Mouse (Mus musculus) midbrain, embryonic 13.5 days (tissue): ENCODE measurements around the gene Abt1. TPM values are rescaled to one million over a fixed set of nuclear protein-coding genes. Genes with fewer than 3 reads are reported as not detected.

ENCODE experiments used
- ATAC-seq: fragments of 200-750 bp; cut with Nextera tagmentation; 2 replicates; pipeline ENCODE4 v1.8.0; 2017; ENCODE audit warnings: mild to moderate bottlenecking, moderate TSS enrichment, moderate library complexity
- H3K27ac ChIP-seq: fragments of 300-500 bp; sonication (generic); 2 replicates; pipeline ENCODE4 v1.5.1; 2015; ENCODE audit warnings: inconsistent platforms, mild to moderate bottlenecking, moderate library complexity
- H3K27me3 ChIP-seq: fragments of 300-500 bp; sonication (generic); 2 replicates; pipeline ENCODE4 v1.6.1; 2015; ENCODE audit warnings: mild to moderate bottlenecking, inconsistent platforms
- H3K36me3 ChIP-seq: fragments of 300-500 bp; sonication (generic); 2 replicates; pipeline ENCODE4 v1.6.1; 2015; ENCODE audit warnings: mild to moderate bottlenecking, inconsistent platforms
- H3K4me1 ChIP-seq: fragments of 300-500 bp; sonication (generic); replicated peaks from 2 replicates; pipeline ENCODE4 v1.6.1; 2015; ENCODE audit warnings: inconsistent platforms
- H3K4me2 ChIP-seq: fragments of 300-500 bp; sonication (generic); replicated peaks from 2 replicates; pipeline ENCODE4 v1.6.1; 2015; ENCODE audit warnings: moderate library complexity, mild to moderate bottlenecking, inconsistent platforms
- H3K4me3 ChIP-seq: fragments of 300-500 bp; sonication (generic); replicated peaks from 2 replicates; pipeline ENCODE4 v1.5.1; 2015; ENCODE audit warnings: mild to moderate bottlenecking, inconsistent platforms
- H3K9ac ChIP-seq: fragments of 300-500 bp; sonication (generic); replicated peaks from 2 replicates; pipeline ENCODE4 v1.6.1; 2015; ENCODE audit warnings: mild to moderate bottlenecking, inconsistent platforms
- H3K9me3 ChIP-seq: fragments of 300-500 bp; sonication (generic); 2 replicates; pipeline ENCODE4 v1.6.1; 2016; ENCODE audit warnings: mild to moderate bottlenecking, inconsistent platforms
- WGBS: fragments of 180-500 bp; shearing (Covaris S2); methylation state at CpG from one replicate; pipeline ENCODE4 v1.1.7; 2015; 5-methylcytosine and 5-hydroxymethylcytosine counted together
- polyA plus RNA-seq: library from polyadenylated mRNA; unstranded; fragments of >200 nt; fragmentation: Nextera tagmentation; extraction: Ambion mirVana; gene quantifications from 2 replicates; pipeline ENCODE4 v1.2.1, GENCODE M21; 2015

Abt1 gene
- polyA plus RNA-seq, 1 experiment from 2014 or later, result 10.8 TPM

- Histone ChIP-seq H3K36me3 (no peaks in the 10 kb centered on the region), H3K27me3 (no peaks in the 10 kb centered on the region), H3K4me2 (no peak overlapping the region), H3K4me1 (peaks cover 12% of the 10 kb centered on the region), H3K9ac (no peak overlapping the region), H3K27ac (no peak overlapping the region), H3K9me3 (no peaks in the 10 kb centered on the region), H3K4me3 (no peak overlapping the region)
- ATAC-seq, result no peak
- WGBS, result 87% methylated on average over 1 of the region's 1 CpGs
Measured at GRCm38 (mm10) chr13:23372433-23372832, 51.2 kb downstream of the Abt1 start.

GRCm38 (mm10) chr13:23370075-23370474, 53.6 kb downstream of the Abt1 start:
- Histone ChIP-seq H3K9ac (no peak overlapping the region), H3K4me2 (peak overlapping the region; percentile 55), H3K27me3 (no peaks in the 10 kb centered on the region), H3K27ac (no peak overlapping the region), H3K4me3 (peak overlapping the region; percentile 68), H3K36me3 (0 out of 2 replicates have a peak, but pooled peaks cover 4% of the 10 kb centered on the region), H3K9me3 (no peaks in the 10 kb centered on the region), H3K4me1 (peaks cover 31% of the 10 kb centered on the region)
- ATAC-seq, result no peak
- 91% methylated on average over 4 of the region's 4 CpGs for WGBS

- H3K4me1 ChIP-seq, result peaks cover 31% of the 10 kb centered on the region
- H3K27me3 ChIP-seq, result no peaks in the 10 kb centered on the region
- H3K9me3 ChIP-seq, result no peaks in the 10 kb centered on the region
- H3K4me2 ChIP-seq, result peak overlapping the region; percentile 55
- 0 out of 2 replicates have a peak, but pooled peaks cover 8% of the 10 kb centered on the region for H3K36me3 ChIP-seq
- peak overlapping the region; percentile 68 for H3K4me3 ChIP-seq
- ATAC-seq, result no peak; the same call in 1 of the 2 replicates
- H3K9ac ChIP-seq, result peak overlapping the region; percentile 40
- under 1% methylated on average over 10 of the region's 10 CpGs for WGBS
- peak overlapping the region; percentile 94 for H3K27ac ChIP-seq
Measured at GRCm38 (mm10) chr13:23369421-23369765, 54.3 kb downstream of the Abt1 start.

- peak; percentile 100 for ATAC-seq
- under 1% methylated on average over 55 of the region's 55 CpGs for WGBS
- H3K36me3 ChIP-seq, result 0 out of 2 replicates have a peak, but pooled peaks cover 10% of the 10 kb centered on the region
- peak within 1 kb of the TSS; percentile 94 for H3K27ac ChIP-seq
- peak within 1 kb of the TSS; percentile 83 for H3K4me2 ChIP-seq
- no peaks in the 10 kb centered on the region for H3K9me3 ChIP-seq
- peak within 1 kb of the TSS; percentile 68 for H3K4me3 ChIP-seq
- peak within 1 kb of the TSS; percentile 87 for H3K9ac ChIP-seq
- H3K27me3 ChIP-seq, result no peaks in the 10 kb centered on the region
- H3K4me1 ChIP-seq, result peaks cover 31% of the 10 kb centered on the region
Measured at GRCm38 (mm10) chr13:23368583-23369420, 54.9 kb downstream of the Abt1 start, which contains the start of gene Zfp322a. Gene Zfp322a (minus strand): TSS chr13:23369208.

Other genes with a start within 250 kb of the Abt1 start
- not detected in 2 replicates for gene Vmn1r220, start 235.9 kb downstream of the Abt1 start, polyA plus RNA-seq
- not detected in 2 replicates for gene Vmn1r221, start 209.7 kb downstream of the Abt1 start, polyA plus RNA-seq
- gene Vmn1r222, start 187.9 kb downstream of the Abt1 start, polyA plus RNA-seq, result not detected in 2 replicates
- not detected in 2 replicates for gene Vmn1r223, start 176.7 kb downstream of the Abt1 start, polyA plus RNA-seq
- 56.3 and 58.9 TPM in 2 replicates for gene Zfp322a, start 54.7 kb downstream of the Abt1 start, polyA plus RNA-seq
- gene Btn1a1, start 42.0 kb upstream of the Abt1 start, polyA plus RNA-seq, result 0.04 and 0.13 TPM in 2 replicates
- 0.13 TPM in 2 replicates for gene Btn2a2, start 65.0 kb upstream of the Abt1 start, polyA plus RNA-seq
- 6.4 and 7.4 TPM in 2 replicates for gene Hist1h4h, start 107.2 kb upstream of the Abt1 start, polyA plus RNA-seq
- gene Hist1h2af, start 110.0 kb upstream of the Abt1 start, polyA plus RNA-seq, result 1.3 and 3.0 TPM in 2 replicates
- 3.1 and 5.3 TPM in 2 replicates for gene Hist1h3g, start 111.6 kb upstream of the Abt1 start, polyA plus RNA-seq
- gene Hist1h2bh, start 119.5 kb upstream of the Abt1 start, polyA plus RNA-seq, result 0.31 and 0.35 TPM in 2 replicates
- gene Hist1h3f, start 120.2 kb upstream of the Abt1 start, polyA plus RNA-seq, result 0.75 and 0.84 TPM in 2 replicates
- gene Hist1h4f, start 127.8 kb upstream of the Abt1 start, polyA plus RNA-seq, result not detected in 2 replicates
- gene Hist1h1d, start 129.4 kb upstream of the Abt1 start, polyA plus RNA-seq, result 0.23 and 0.24 TPM in 2 replicates
- 3.1 and 4.7 TPM in 2 replicates for gene Hist1h3e, start 138.5 kb upstream of the Abt1 start, polyA plus RNA-seq
- gene Hist1h2ae, start 147.4 kb upstream of the Abt1 start, polyA plus RNA-seq, result 51.6 and 53.6 TPM in 2 replicates
- 4.1 and 7.5 TPM in 2 replicates for gene Hist1h2bg, start 147.5 kb upstream of the Abt1 start, polyA plus RNA-seq
- gene Hist1h2bf, start 150.3 kb upstream of the Abt1 start, polyA plus RNA-seq, result 3.3 and 4.5 TPM in 2 replicates
- 0.93 and 1.7 TPM in 2 replicates for gene Hist1h2ad, start 150.5 kb upstream of the Abt1 start, polyA plus RNA-seq
- 2.1 and 3.1 TPM in 2 replicates for gene Hist1h3d, start 151.9 kb upstream of the Abt1 start, polyA plus RNA-seq
- 74.3 and 84.0 TPM in 2 replicates for gene Hist1h4d, start 157.7 kb upstream of the Abt1 start, polyA plus RNA-seq
- 1.4 and 2.0 TPM in 2 replicates for gene Hist1h2be, start 197.3 kb upstream of the Abt1 start, polyA plus RNA-seq
- 12.6 and 15.0 TPM in 2 replicates for gene Hist1h1e, start 198.7 kb upstream of the Abt1 start, polyA plus RNA-seq